Comparison of ENCODE assay signal across 28 mouse cellular contexts in genomic region chr1:191926681-191927080, GRCm38 (mm10). TPM values are rescaled to one million over a fixed set of nuclear protein-coding genes. Genes with fewer than 3 reads are reported as not detected.
"Had no signal": no experiment of that assay in that cellular context is flagged by ENCODE, and none has a peak within 500 bp of the region (broad histone marks: within the 10 kb centered on the region; RNA-seq: fewer than 3 reads in every experiment).

No protein-coding gene starts in this region.

- H3K27me3 ChIP-seq: heart, embryonic 13.5 days; hindbrain, embryonic 13.5 days; hindbrain, embryonic 15.5 days; kidney, embryonic 15.5 days; limb, embryonic 12.5 days; limb, embryonic 15.5 days had no signal

- H3K4me2 ChIP-seq: heart, embryonic 13.5 days; heart, embryonic 15.5 days; hindbrain, embryonic 13.5 days; hindbrain, embryonic 15.5 days; kidney, embryonic 15.5 days; limb, embryonic 12.5 days; limb, embryonic 15.5 days; liver, embryonic 12.5 days had no signal

- DNase-seq: gastrocnemius, postnatal 14 days; gastrocnemius, postnatal 36 days; heart, adult 18-20 months; heart, postnatal 14 days; heart, postnatal 36 days; kidney, adult 11 months; kidney, adult 2 months; kidney, adult 9 months; kidney, postnatal 14 days; kidney, postnatal 36 days; layer of hippocampus, adult 9-11 months; layer of hippocampus, postnatal 36 days; left cerebral cortex, postnatal 4 days had no signal

- H3K4me1 ChIP-seq: hindbrain, embryonic 15.5 days; liver, embryonic 12.5 days had no signal

- H3K4me3 ChIP-seq: heart, embryonic 10.5 days; heart, embryonic 13.5 days; heart, embryonic 15.5 days; hindbrain, embryonic 13.5 days; hindbrain, embryonic 15.5 days; kidney, embryonic 15.5 days; limb, embryonic 12.5 days; limb, embryonic 15.5 days; liver, embryonic 12.5 days had no signal

- H3K36me3 ChIP-seq: heart, embryonic 10.5 days; heart, embryonic 13.5 days; heart, embryonic 15.5 days; hindbrain, embryonic 13.5 days; hindbrain, embryonic 15.5 days; kidney, embryonic 15.5 days; limb, embryonic 12.5 days; limb, embryonic 15.5 days; liver, embryonic 12.5 days had no signal

- ATAC-seq: hindbrain, postnatal 0 days; intestine, embryonic 16.5 days; liver, embryonic 12.5 days had no signal

- H3K9me3 ChIP-seq: heart, embryonic 10.5 days; heart, embryonic 13.5 days; heart, embryonic 15.5 days; hindbrain, embryonic 13.5 days; hindbrain, embryonic 15.5 days; kidney, embryonic 15.5 days; limb, embryonic 12.5 days; limb, embryonic 15.5 days; liver, embryonic 12.5 days had no signal

- H3K27ac ChIP-seq: heart, embryonic 10.5 days; heart, embryonic 13.5 days; heart, embryonic 15.5 days; hindbrain, embryonic 13.5 days; hindbrain, embryonic 15.5 days; hindbrain, postnatal 0 days; kidney, embryonic 15.5 days; kidney, postnatal 0 days; limb, embryonic 12.5 days; liver, embryonic 12.5 days; liver, embryonic 14.5 days had no signal

- H3K9ac ChIP-seq: heart, embryonic 13.5 days; heart, embryonic 15.5 days; hindbrain, embryonic 13.5 days; hindbrain, embryonic 15.5 days; kidney, embryonic 15.5 days; limb, embryonic 12.5 days; limb, embryonic 15.5 days; liver, embryonic 12.5 days; liver, embryonic 14.5 days had no signal

RNA-seq across cellular contexts. Expression of gene Rd3, which starts 50.5 kb away (rescaled TPM):
- total RNA-seq: gastrocnemius, adult 18-20 months; hematopoietic stem cell, adult 5-6 weeks had no signal
